Mouse (Mus musculus) kidney, postnatal 36 days (tissue): ENCODE measurements around the gene 9830107B12Rik.

Experiments
- DNase-seq, 2 experiments: peaks; one replicate each; pipeline ENCODE4 v3.0.0; 2021 to 2022; ENCODE audit warnings: mixed read lengths in 2 of 2

Gene 9830107B12Rik

GRCm38 (mm10) chr17:48093286-48093817, 52.7 kb downstream of the 9830107B12Rik start:
- no peak for DNase-seq

- no peak for DNase-seq
Measured at GRCm38 (mm10) chr17:48090305-48090704, 55.8 kb downstream of the 9830107B12Rik start.

GRCm38 (mm10) chr17:48089446-48089845, 56.6 kb downstream of the 9830107B12Rik start:
- DNase-seq, result no peak

- DNase-seq, result no peak
Measured at GRCm38 (mm10) chr17:48089019-48089418, 57.0 kb downstream of the 9830107B12Rik start, which contains the start of gene 1700067P10Rik. TSS of gene 1700067P10Rik (plus strand) at chr17:48089319.

- DNase-seq, result no peak
Measured at GRCm38 (mm10) chr17:48080626-48081025, 65.4 kb downstream of the 9830107B12Rik start.
